Mouse (Mus musculus) natural killer cell, adult 2 months (primary cell): ENCODE results near the gene Apoc1.
"Not testable (repeated sequence)": the region's sequence is repeated elsewhere in the genome, so short reads cannot be mapped to it uniquely, and the experiment has no call there.

Experiments used
- DNase-seq, 2 experiments: peaks; one replicate each; pipeline ENCODE4 v3.0.0; 2022; ENCODE audit warnings: low spot score in 2 of 2

Apoc1 gene

DNA sequence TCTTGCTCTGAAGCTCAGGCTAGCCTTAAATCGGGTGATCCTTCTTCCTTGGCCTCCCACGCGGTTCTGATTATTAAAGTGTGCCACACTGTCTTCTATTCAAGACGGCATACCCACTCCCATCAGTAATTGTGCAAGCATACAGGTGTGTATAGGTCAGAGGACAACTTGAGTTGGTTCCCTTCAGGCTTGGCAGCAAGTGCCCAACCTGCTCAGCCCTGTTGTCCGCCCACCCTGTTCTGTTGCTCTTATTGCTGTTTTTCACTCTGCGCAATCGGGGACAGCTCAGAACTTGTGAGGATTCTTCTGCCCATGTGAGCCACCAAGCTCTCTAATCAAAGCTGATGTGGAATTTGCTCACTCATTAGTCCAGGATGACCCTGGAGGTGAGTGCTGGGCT, 12.8 kb upstream of the Apoc1 start:
- DNase-seq = no peak

GRCm38 (mm10) chr7:19704475-19704874, 12.0 kb upstream of the Apoc1 start:
- no peak for DNase-seq

- no peak for DNase-seq
Measured at GRCm38 (mm10) chr7:19702859-19703555, 10.5 kb upstream of the Apoc1 start.

DNA sequence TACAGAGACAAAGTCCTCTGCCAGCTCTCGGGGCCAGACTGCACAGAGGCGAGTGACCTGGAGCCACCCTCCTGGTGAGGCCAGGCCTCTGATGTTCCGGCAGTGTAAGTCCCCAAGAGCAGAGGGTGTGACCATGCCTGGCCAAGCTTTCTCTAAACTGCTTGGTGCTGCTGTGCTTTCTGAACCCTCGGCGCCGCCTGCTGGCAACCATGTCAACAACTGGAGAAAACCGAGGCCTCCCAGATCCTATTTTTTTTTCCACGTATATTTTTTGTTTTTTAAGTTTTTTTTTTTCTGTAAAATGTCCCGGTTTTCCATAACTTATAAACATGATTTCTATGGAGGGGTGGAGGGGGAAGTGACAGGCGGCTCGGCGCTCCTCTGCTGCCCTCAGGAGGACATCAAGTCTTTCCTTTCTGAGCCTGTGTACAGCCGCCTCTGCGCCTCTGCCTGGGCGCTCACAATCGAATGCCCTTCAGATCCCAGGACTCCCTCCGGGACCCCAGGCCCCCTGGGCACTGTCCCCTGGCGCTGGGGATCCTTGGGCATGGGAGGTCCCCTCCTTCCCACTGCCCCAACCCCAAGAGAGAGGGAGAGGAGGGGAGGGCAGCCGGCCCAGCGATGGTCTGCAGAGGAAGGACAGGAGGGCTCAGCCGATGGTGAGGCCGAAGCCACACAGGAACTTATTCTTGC, 8.8 kb upstream of the Apoc1 start:
- peak in 1 of 2 experiments; percentile 20 for DNase-seq

- DNase-seq = no peak
Measured at GRCm38 (mm10) chr7:19700299-19701068, 8.0 kb upstream of the Apoc1 start.

DNA sequence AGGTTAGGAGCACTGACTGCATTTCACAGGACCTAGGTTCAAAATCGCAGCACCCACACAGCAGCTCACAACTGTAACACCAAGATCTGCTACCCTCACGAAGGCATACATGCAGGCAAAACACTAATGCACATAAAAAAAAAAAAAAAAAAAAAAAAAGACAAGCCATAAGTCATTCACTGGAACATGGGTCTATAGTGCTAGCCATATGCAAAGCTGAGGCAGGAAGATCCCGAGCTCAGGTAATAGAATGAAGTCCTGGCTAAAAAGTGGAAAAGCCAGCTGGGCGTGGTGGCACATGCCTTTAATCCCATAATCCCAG, 7.3 kb upstream of the Apoc1 start:
- no peak for DNase-seq

- DNase-seq = peak in 1 of 2 experiments; percentile 16
Measured at GRCm38 (mm10) chr7:19698907-19699826, 6.7 kb upstream of the Apoc1 start, which contains the start of gene Apoe. Apoe (minus strand) TSS chr7:19699188.

GRCm38 (mm10) chr7:19697949-19698906, 5.8 kb upstream of the Apoc1 start:
- DNase-seq = no peak

- no peak for DNase-seq
Measured at GRCm38 (mm10) chr7:19696336-19696873, 3.9 kb upstream of the Apoc1 start.

GRCm38 (mm10) chr7:19695881-19696280, 3.4 kb upstream of the Apoc1 start:
- DNase-seq = no peak

DNA sequence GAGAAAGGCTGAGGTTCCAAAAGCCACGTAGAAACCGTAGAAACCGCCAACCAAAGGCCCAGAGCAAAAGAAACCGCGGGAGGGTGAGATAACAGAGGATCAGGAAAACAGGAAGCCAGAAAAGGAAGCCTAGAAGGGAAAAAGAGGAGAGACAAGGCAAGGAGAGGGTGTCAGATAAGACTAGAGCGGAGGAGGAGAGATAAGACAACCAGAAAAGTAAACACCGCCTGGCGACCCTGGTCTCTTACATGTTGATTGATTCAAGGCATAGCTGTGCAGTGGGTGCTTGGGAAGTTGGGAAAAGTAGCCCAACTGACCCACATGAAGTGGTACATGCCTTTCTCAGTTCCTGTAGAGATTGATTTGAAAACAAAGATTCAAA, 2.7 kb upstream of the Apoc1 start:
- DNase-seq = no peak

DNA sequence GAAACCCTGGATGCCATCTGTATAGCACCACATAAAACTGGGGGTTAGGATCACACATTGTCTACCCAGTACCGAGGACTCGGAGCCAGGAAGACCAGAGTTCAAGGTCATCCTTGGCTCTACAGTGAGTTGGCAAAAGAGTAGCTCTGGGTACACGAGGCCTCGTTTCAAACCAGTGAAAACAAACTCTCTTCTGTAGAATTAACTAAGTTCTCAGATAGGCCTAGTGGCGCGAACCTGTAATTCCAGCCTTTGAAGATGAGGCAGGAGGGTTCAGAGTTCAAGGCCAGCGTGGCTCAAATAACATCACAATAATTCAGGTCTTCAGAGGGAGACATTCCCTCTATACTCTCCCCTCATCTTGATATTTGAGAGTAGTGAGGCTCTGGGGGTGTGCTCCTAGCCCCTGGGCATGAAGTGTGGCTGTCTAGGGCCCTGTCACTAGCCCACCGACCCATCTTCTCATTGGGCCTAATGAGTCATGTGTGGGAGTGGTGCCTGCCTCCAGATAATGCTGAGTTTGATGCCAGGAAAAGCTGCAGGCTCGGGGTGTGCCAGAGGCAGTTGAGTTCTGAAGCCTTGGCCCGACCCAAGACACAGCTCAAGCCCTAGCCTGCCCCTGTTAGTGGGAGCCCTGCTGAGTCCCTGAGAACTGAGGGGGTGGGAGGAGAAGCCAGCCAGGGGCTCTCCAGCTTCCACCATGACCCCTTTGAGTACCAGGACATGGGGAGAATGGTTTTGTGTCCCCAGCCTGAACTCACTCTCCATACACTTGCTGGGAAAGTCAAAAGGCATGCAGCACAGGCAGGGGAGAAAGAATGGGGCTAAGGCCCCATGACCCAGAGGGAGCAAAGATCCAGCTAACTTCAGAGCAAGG, 2.1 kb upstream of the Apoc1 start:
- DNase-seq = no peak

DNA sequence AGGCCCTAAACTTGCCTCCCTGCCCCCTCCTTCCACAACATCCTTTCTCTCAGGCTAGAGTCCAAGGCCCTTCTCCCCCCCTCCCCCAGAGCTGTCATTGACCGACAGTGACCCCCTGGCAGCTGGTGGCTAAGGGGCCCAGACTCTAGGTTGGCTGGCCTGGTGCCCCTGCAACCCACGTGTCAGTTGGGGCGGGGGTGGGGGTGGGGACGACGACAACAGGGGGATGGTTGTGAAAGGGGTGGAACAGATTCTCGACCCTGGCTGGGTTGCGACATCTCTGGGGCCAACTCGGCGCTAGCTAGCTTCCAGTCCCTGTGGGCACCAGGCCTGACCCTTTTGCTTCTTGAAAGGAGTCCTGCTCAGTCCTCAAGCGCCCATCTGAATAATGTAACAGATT, 961 bp upstream of the Apoc1 start:
- DNase-seq = no peak

- no peak for DNase-seq
Measured at GRCm38 (mm10) chr7:19691434-19691833, 1.0 kb downstream of the Apoc1 start.

- no peak for DNase-seq
Measured at GRCm38 (mm10) chr7:19690845-19691244, 1.6 kb downstream of the Apoc1 start.

GRCm38 (mm10) chr7:19688611-19689010, 3.8 kb downstream of the Apoc1 start:
- no peak for DNase-seq

GRCm38 (mm10) chr7:19688101-19688500, 4.4 kb downstream of the Apoc1 start:
- DNase-seq = no peak

GRCm38 (mm10) chr7:19686927-19687583, 5.4 kb downstream of the Apoc1 start:
- not testable (repeated sequence) for DNase-seq

DNA sequence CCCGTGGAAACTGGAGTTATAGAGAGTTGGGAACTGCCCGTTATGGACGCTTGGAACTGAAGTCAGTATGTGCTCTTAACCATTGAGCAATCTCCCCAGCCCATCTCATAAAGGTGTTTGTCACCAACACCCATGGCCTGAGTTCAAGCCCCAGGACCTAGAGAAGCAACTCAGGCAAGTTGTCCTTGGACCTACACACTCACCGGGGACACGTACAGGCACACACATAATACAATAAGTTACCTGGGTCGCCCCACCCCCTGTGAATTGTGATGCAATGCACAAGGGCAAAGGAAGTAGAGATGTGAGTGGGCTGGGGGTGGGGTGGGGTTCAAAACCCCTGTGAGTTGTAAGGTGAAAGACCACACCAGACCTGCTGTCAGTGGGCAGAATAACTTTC, 5.9 kb downstream of the Apoc1 start:
- DNase-seq = no peak
